Comparison of ENCODE assay signal across 11 mouse cellular contexts in genomic region chr15:62465026-62465839, GRCm38 (mm10).
A peak's percentile ranks its signal among the peaks of the same experiment; 100 is the strongest.
DNase-seq lines count a peak whose midpoint lies in the region; ATAC-seq and TF ChIP-seq lines count a peak whose summit lies in the region.
"Had no signal": no experiment of that assay in that cellular context is flagged by ENCODE, and none has a peak within 500 bp of the region (broad histone marks: within the 10 kb centered on the region; RNA-seq: fewer than 3 reads in every experiment).

No protein-coding gene starts in this region.

- TF ChIP-seq CTCF in kidney, postnatal 0 days (IDR thresholded peaks at IDR 0.05; ENCODE audit: low read depth), result peak; percentile 25; the same call in 1 of the 2 replicates
- TF ChIP-seq CTCF in E14TG2a.4 (conservative IDR thresholded peaks at IDR 0.05; ENCODE audit: low read length), result peak; percentile 29; the same call in 1 of the 2 replicates
- no peak for TF ChIP-seq CTCF in thymus, adult 2 months (IDR thresholded peaks at IDR 0.05; ENCODE audit: borderline replicate concordance, control insufficient read depth, extremely low read depth, insufficient read depth, low read length, poor library complexity)

- no peaks in the 10 kb centered on the region for H3K27me3 ChIP-seq in kidney, postnatal 0 days (ENCODE audit: insufficient read depth, low read length)
- no peaks in the 10 kb centered on the region for H3K27me3 ChIP-seq in kidney, embryonic 15.5 days
- H3K27me3 ChIP-seq in E14TG2a.4 (ENCODE audit: insufficient read depth, low read length), result no peaks in the 10 kb centered on the region
- H3K27me3 ChIP-seq in thymus, adult 2 months (ENCODE audit: control insufficient read depth, insufficient read depth, low read length), result no peaks in the 10 kb centered on the region
- H3K27me3 ChIP-seq: liver, embryonic 12.5 days had no signal

- TF ChIP-seq POLR2A in thymus, adult 2 months (IDR thresholded peaks at IDR 0.05; ENCODE audit: control insufficient read depth, extremely low read depth, insufficient read depth, low read length, poor library complexity), result no peak

- DNase-seq in kidney, postnatal 0 days (ENCODE audit: low spot score), result no peak
- DNase-seq in A20 (ENCODE audit: low read depth, low spot score), result peak; percentile 23
- DNase-seq in c-Kit-positive CD71-positive TER-119-positive erythroid progenitor cells, embryonic 14.5 days (ENCODE audit: low spot score), result peak; percentile 2
- no peak for DNase-seq in cerebellum, adult 11-12 months
- DNase-seq in urinary bladder, postnatal 14 days (ENCODE audit: low spot score), result no peak
- DNase-seq in thymus, adult 2 months, result no peak
- DNase-seq: kidney, postnatal 14 days; right cerebral cortex, postnatal 25 days had no signal

- no peaks in the 10 kb centered on the region for H3K9me3 ChIP-seq in kidney, postnatal 0 days (replicated peaks; ENCODE audit: low read length)
- H3K9me3 ChIP-seq in kidney, embryonic 15.5 days (replicated peaks), result no peaks in the 10 kb centered on the region
- no peaks in the 10 kb centered on the region for H3K9me3 ChIP-seq in E14TG2a.4 (ENCODE audit: low read length)
- H3K9me3 ChIP-seq: liver, embryonic 12.5 days had no signal

- H3K27ac ChIP-seq in kidney, postnatal 0 days, result no peak overlapping the region
- H3K27ac ChIP-seq in kidney, embryonic 15.5 days, result no peak overlapping the region
- no peak overlapping the region for H3K27ac ChIP-seq in thymus, adult 2 months (ENCODE audit: control insufficient read depth, insufficient read depth, low read length)
- H3K27ac ChIP-seq: liver, embryonic 12.5 days had no signal

- no peaks in the 10 kb centered on the region for H3K4me1 ChIP-seq in kidney, postnatal 0 days (replicated peaks; ENCODE audit: insufficient read depth, low read length)
- no peaks in the 10 kb centered on the region for H3K4me1 ChIP-seq in kidney, embryonic 15.5 days
- peaks cover 35% of the 10 kb centered on the region for H3K4me1 ChIP-seq in E14TG2a.4 (replicated peaks; ENCODE audit: low read depth, low read length)
- H3K4me1 ChIP-seq in thymus, adult 2 months (replicated peaks; ENCODE audit: control insufficient read depth, insufficient read depth, low read length), result peaks cover 4% of the 10 kb centered on the region
- H3K4me1 ChIP-seq: liver, embryonic 12.5 days had no signal

- WGBS in kidney, postnatal 0 days, result 74% methylated on average over 6 of the region's 6 CpGs
- 79% methylated on average over 6 of the region's 6 CpGs for WGBS in kidney, embryonic 15.5 days
- 94% methylated on average over 6 of the region's 6 CpGs for WGBS in thymus, adult 2 months

- H3K36me3 ChIP-seq in kidney, postnatal 0 days (ENCODE audit: insufficient read depth, low read length), result no peaks in the 10 kb centered on the region
- H3K36me3 ChIP-seq in kidney, embryonic 15.5 days, result no peaks in the 10 kb centered on the region
- H3K36me3 ChIP-seq in E14TG2a.4 (ENCODE audit: insufficient read depth, low read length), result no peaks in the 10 kb centered on the region
- no peaks in the 10 kb centered on the region for H3K36me3 ChIP-seq in thymus, adult 2 months (ENCODE audit: control insufficient read depth, insufficient read depth, low read length)
- H3K36me3 ChIP-seq: liver, embryonic 12.5 days had no signal

- no peak overlapping the region for H3K9ac ChIP-seq in kidney, postnatal 0 days (ENCODE audit: low read depth, low read length)
- H3K9ac ChIP-seq in kidney, embryonic 15.5 days, result no peak overlapping the region
- H3K9ac ChIP-seq: liver, embryonic 12.5 days had no signal

- no peak overlapping the region for H3K4me3 ChIP-seq in kidney, postnatal 0 days (replicated peaks; ENCODE audit: low read depth, low read length)
- no peak overlapping the region for H3K4me3 ChIP-seq in kidney, embryonic 15.5 days (replicated peaks)
- H3K4me3 ChIP-seq in E14TG2a.4 (replicated peaks; ENCODE audit: low read length), result no peak overlapping the region
- H3K4me3 ChIP-seq in thymus, adult 2 months (ENCODE audit: control insufficient read depth, insufficient read depth, low read length), result no peak overlapping the region
- H3K4me3 ChIP-seq: liver, embryonic 12.5 days had no signal

- H3K4me2 ChIP-seq in kidney, postnatal 0 days (ENCODE audit: low read length), result no peak overlapping the region
- no peak overlapping the region for H3K4me2 ChIP-seq in kidney, embryonic 15.5 days
- H3K4me2 ChIP-seq: liver, embryonic 12.5 days had no signal

- ATAC-seq in kidney, postnatal 0 days (replicated peaks; ENCODE audit: low FRiP score, low read depth), result peak; percentile 75
- ATAC-seq in kidney, embryonic 15.5 days (replicated peaks; ENCODE audit: low FRiP score), result no peak
- ATAC-seq: liver, embryonic 12.5 days had no signal

Comparison
In these comparisons a context has a peak if more than half of its experiments do, and no peak if none do; other contexts are left out.
1. DNase-seq: peak in A20 (single experiment) and c-Kit-positive CD71-positive TER-119-positive erythroid progenitor cells, embryonic 14.5 days (single experiment); none in kidney, postnatal 0 days (single experiment), cerebellum, adult 11-12 months (single experiment), urinary bladder, postnatal 14 days (single experiment) and thymus, adult 2 months (single experiment).